Mouse (Mus musculus) layer of hippocampus, postnatal 14 days (tissue): ENCODE data around the gene Pfn2. TPM values are rescaled to one million over a fixed set of nuclear protein-coding genes. Genes with fewer than 3 reads are reported as not detected.
"Not testable (repeated sequence)": the region's sequence is repeated elsewhere in the genome, so short reads cannot be mapped to it uniquely, and the experiment has no call there.

ENCODE experiments used
- DNase-seq, 2 experiments: peaks; one replicate each; pipeline ENCODE4 v3.0.0; 2021 to 2022; ENCODE audit warnings: low spot score in 2 of 2, mixed read lengths in 1 of 2
- long read RNA-seq, 2 experiments: library from polyadenylated mRNA; stranded (forward); transcript quantifications; one replicate each; pipeline ENCODE4 v2.0.0; 2021
- total RNA-seq, 2 experiments: library from RNA; stranded (reverse); gene quantifications; 2 replicates each; pipeline ENCODE4 v1.2.3; 2021

Gene Pfn2
- 100 to 1,000 TPM; 584 to 601 TPM for total RNA-seq
- long read RNA-seq, experiment 1, transcript Pfn2-202 (3 exons, 1,879 nt) = minor isoform, 15 of 620 reads
- long read RNA-seq, experiment 1, transcript Pfn2-201 (3 exons, 2,342 nt) = major isoform, 553 of 620 reads
- long read RNA-seq, experiment 1, transcript Pfn2-203 (2 exons, 905 nt) = minor isoform, 5 of 620 reads
- long read RNA-seq, experiment 1, partial matches to known transcripts = 6 of 620 reads
- long read RNA-seq, experiment 1, other reads (novel, unspliced or antisense) = 41 of 620 reads
- long read RNA-seq, experiment 2, transcript Pfn2-201 (3 exons, 2,342 nt) = major isoform, 691 of 777 reads
- long read RNA-seq, experiment 2, transcript Pfn2-202 (3 exons, 1,879 nt) = minor isoform, 11 of 777 reads
- long read RNA-seq, experiment 2, transcript Pfn2-203 (2 exons, 905 nt) = minor isoform, 7 of 777 reads
- long read RNA-seq, experiment 2, partial matches to known transcripts = 4 of 777 reads
- long read RNA-seq, experiment 2, other reads (novel, unspliced or antisense) = 64 of 777 reads

GRCm38 (mm10) chr3:57847760-57848185, at the start of gene Pfn2:
Pfn2 (minus strand) TSS chr3:57848079.
- peak; percentile 82 to 89 for DNase-seq

- DNase-seq = peak in 1 of 2 experiments; percentile 9
Observed at GRCm38 (mm10) chr3:57882945-57883344, 35.1 kb upstream of the Pfn2 start.

- DNase-seq = peak; percentile 60 to 68
Observed at GRCm38 (mm10) chr3:57846912-57847759, 743 bp downstream of the Pfn2 start.

DNA sequence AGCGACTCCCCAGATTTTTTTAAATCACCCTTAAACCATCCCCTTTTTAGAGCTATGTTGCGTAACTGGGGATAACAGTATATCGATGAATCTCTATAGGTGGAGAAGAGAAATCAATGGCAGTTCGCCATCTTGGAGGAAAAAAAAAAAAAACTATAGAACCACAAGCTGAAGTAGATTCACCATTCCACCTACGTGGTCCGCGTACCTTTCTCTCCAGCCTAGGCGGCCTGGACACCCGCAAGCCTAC, 1.3 kb downstream of the Pfn2 start:
- peak in 1 of 2 experiments; percentile 20 for DNase-seq

- DNase-seq = peak; percentile 13 to 51
Observed at GRCm38 (mm10) chr3:57845786-57846661, 1.9 kb downstream of the Pfn2 start.

- no peak for DNase-seq
Observed at GRCm38 (mm10) chr3:57843775-57844174, 4.1 kb downstream of the Pfn2 start.

GRCm38 (mm10) chr3:57836911-57837310, 11.0 kb downstream of the Pfn2 start:
- no peak for DNase-seq

DNA sequence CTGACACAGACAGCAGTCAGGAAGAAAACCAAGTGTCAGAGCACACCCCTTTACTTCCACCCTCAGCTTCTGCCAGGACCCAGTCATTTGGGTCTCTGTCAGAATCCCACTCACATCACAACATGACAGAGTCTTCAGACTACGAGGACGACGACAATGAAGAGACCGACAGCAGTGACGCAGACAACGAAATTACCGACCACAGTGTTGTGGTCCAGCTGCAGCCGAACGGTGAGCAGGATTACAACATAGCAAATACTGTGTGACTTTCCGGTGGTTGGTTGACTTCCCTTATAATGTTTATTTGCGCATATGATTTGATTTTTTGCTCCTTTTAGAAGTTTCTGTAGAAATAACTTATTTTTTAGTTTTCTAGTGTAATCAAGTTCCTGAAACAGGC, 14.3 kb downstream of the Pfn2 start:
- no peak for DNase-seq

DNA sequence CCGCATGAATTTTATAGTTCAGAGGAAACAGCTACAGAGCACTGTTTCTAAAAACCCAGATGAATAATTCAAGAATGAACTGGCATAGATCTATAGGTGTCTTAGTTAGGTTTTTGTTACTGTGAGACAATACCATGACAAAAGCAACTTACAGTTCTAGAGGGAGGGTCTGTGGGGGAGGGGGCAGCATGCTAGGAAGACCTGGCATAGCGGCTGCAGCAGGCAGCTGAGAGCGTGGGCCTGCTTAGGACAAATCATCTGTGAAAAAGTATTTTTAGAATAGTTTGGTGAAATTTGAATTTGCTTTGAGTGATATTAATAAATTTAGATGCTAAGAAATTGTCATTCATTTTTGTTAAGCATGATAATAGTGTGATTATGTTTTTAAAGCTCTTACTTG, 22.0 kb downstream of the Pfn2 start:
- peak in 1 of 2 experiments; percentile 63 for DNase-seq

DNA sequence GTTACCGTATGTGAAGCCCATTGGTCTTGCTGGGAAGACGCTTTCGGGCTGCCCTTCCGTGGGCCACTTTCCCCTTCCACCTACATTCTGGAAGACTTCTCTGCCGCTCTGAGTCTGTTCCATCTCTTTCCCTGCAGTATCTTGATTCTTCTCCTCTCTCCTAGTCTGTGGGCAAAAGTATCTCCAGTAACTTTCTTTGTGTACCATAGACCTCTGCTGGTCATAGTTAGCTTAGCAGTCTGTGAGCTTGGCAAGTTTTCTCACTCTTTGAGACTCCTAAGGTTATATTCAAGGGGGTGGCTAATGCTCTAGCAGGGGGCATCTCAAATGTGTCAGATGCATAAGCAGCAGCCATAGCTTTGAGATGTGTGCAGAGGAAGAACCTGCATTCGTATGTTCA, 32.4 kb downstream of the Pfn2 start:
- DNase-seq = peak in 1 of 2 experiments; percentile 21

GRCm38 (mm10) chr3:57795071-57795470, 52.8 kb downstream of the Pfn2 start:
- DNase-seq = not testable (repeated sequence)

Other genes starting within 250 kb of the Pfn2 start
- gene Commd2, start 196.4 kb downstream of the Pfn2 start, total RNA-seq = 10 to 100 TPM; 20.5 to 24.7 TPM
- 1 to 10 TPM; 1.3 to 1.7 TPM for gene Ankub1, start 155.3 kb downstream of the Pfn2 start, total RNA-seq
- gene Rnf13, start 112.0 kb downstream of the Pfn2 start, total RNA-seq = 10 to 100 TPM; 76.8 to 79.6 TPM